Mouse (Mus musculus) brain, embryonic 14.5 days (tissue): ENCODE results near the gene Hic1.

Experiments used
- CTCF ChIP-seq: fragments of 200-500 bp; IDR thresholded peaks from 2 replicates; pipeline ENCODE4 v1.5.1; 2012; ENCODE audit warnings: inconsistent platforms, mild to moderate bottlenecking, moderate library complexity, borderline replicate concordance; ENCODE audit not compliant: insufficient read depth, insufficient read length; ENCODE audit errors: extremely low read depth
- POLR2A ChIP-seq: fragments of 200-500 bp; IDR thresholded peaks from 2 replicates; pipeline ENCODE4 v1.6.1; 2012; ENCODE audit warnings: mild to moderate bottlenecking, inconsistent platforms, borderline replicate concordance; ENCODE audit not compliant: poor library complexity, insufficient read depth, insufficient read length, severe bottlenecking; ENCODE audit errors: extremely low read depth

DNA sequence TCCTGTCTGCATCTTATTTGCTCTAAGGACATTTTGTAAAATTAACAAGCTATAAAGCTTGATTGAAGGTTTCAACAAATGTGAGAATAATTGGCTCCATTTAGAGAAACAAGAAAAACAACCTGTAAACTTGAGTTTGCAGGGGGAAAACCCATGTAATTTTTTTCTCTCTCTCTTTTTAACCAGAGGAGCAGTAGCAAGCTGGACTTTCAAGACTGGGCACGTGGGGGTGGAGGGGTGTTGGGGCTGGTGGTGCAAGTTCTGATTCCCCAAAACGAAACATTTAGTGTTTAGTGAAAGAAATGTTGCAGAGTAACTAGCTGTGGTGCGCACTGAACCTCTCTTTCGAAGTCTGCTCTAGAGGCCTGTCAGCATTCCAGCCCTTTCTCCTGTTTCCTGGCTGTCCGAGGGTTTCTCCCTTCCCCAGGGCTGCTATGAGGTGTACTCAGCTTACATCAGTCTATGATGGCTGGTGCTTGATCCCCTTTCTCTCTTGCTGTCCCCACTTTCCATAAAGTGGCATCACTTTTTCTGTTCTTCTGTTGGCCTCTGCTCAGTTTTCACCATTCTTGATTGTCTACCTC lies 34.7 kb downstream of the Hic1 start:
- no peak for TF ChIP-seq CTCF
- no peak for TF ChIP-seq POLR2A
